Mouse (Mus musculus): ENCODE measurements around the gene Tmem177. TPM values are rescaled to one million over a fixed set of nuclear protein-coding genes. Genes with fewer than 3 reads are reported as not detected.

Tmem177 gene
- polyA plus RNA-seq, 1 experiment: 3.6 TPM

DNA sequence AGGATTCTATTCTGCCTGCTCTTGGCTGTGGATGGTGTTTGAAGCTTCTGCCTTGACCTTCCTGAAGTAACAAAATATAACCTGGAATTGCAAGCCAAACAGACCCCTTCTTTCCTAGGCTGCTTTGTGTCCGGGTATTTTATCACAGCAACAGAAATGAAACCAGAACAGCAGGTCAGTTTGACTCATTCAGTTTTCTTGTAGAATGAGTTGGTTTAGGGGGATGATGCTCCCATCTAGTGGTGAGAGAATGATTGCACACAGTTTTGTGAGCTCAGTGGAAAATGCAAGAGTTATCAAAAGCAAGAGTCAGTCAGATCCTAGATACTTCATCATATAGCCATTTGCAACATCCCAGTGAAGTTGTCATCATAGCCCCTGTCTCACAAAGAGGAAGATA, 16.7 kb upstream of the Tmem177 start:
- no peaks in the 10 kb centered on the region for H3K4me1 ChIP-seq (ENCODE audit: control insufficient read depth, insufficient read depth, low read length)
- no peak overlapping the region for H3K4me3 ChIP-seq (ENCODE audit: insufficient read depth, low read length)
- TF ChIP-seq CTCF (IDR thresholded peaks at IDR 0.05; ENCODE audit: borderline replicate concordance, insufficient read depth, low read length) (no peak), POLR2A (IDR thresholded peaks at IDR 0.05; ENCODE audit: low read depth, low read length) (no peak)
- no peak overlapping the region for H3K27ac ChIP-seq (ENCODE audit: insufficient read depth, low read length)

- TF ChIP-seq POLR2A (IDR thresholded peaks at IDR 0.05; ENCODE audit: low read depth, low read length) (no peak), CTCF (IDR thresholded peaks at IDR 0.05; ENCODE audit: borderline replicate concordance, insufficient read depth, low read length) (no peak)
- Histone ChIP-seq H3K4me1 (ENCODE audit: control insufficient read depth, insufficient read depth, low read length) (no peaks in the 10 kb centered on the region), H3K4me3 (ENCODE audit: insufficient read depth, low read length) (no peak overlapping the region), H3K27ac (ENCODE audit: insufficient read depth, low read length) (no peak overlapping the region)
Measured at GRCm38 (mm10) chr1:119919299-119919698, 6.3 kb upstream of the Tmem177 start.

GRCm38 (mm10) chr1:119916823-119917371, 3.9 kb upstream of the Tmem177 start:
- Histone ChIP-seq H3K4me1 (ENCODE audit: control insufficient read depth, insufficient read depth, low read length) (no peaks in the 10 kb centered on the region; the same call in 1 of the 2 replicates), H3K4me3 (ENCODE audit: insufficient read depth, low read length) (no peak overlapping the region), H3K27ac (ENCODE audit: insufficient read depth, low read length) (no peak overlapping the region)
- TF ChIP-seq POLR2A (IDR thresholded peaks at IDR 0.05; ENCODE audit: low read depth, low read length) (no peak), CTCF (IDR thresholded peaks at IDR 0.05; ENCODE audit: borderline replicate concordance, insufficient read depth, low read length) (no peak)

DNA sequence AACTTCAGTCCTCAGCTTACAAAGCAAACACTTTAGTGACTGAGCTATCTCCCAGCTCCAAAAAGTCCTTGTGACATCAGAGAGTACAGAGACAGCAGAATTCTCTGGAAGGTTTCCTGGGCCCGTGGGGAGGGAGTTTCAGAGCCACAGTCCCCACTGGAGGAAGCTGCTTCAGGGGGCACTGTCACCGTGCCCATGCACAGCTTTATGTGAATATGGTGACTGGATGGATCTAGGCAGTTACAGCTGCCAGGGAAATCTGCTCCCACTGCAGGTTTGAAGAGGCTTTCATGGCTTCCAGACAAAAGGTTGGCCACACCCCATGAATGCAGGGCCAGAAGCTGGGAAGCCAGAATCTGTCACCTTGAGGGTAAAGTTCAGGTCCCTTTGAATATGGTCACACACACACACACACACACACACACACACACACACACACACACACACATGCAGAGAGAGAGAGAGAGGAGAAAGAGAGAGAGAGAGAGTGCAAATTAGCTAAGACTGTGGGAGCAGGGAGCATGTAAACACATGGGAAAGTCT, 5.7 kb downstream of the Tmem177 start:
- Histone ChIP-seq H3K4me3 (ENCODE audit: insufficient read depth, low read length) (no peak overlapping the region), H3K27ac (ENCODE audit: insufficient read depth, low read length) (no peak overlapping the region), H3K4me1 (ENCODE audit: control insufficient read depth, insufficient read depth, low read length) (no peaks in the 10 kb centered on the region; the same call in 1 of the 2 replicates)
- no peak for TF ChIP-seq POLR2A (IDR thresholded peaks at IDR 0.05; ENCODE audit: low read depth, low read length)
- TF ChIP-seq CTCF (IDR thresholded peaks at IDR 0.05; ENCODE audit: borderline replicate concordance, insufficient read depth, low read length): no peak

DNA sequence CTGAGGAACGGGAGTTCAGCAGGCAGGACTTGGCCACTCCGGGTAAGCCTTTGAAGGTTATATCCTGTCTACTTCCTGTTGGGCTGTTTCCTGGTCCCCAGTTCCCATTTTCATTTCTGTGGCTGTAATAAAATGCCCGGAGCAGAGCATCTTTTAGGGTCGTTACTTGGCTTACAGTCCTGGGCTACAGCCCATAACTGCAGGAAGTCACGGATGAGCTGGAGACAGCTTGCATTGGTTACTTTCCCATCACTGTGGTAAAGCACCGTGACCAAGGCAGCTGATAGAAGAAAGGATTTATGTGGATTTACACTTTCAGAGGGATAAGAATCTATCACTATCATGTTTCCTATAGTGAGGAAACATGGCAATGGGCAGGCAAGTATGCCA, 9.8 kb downstream of the Tmem177 start:
- Histone ChIP-seq H3K4me1 (ENCODE audit: control insufficient read depth, insufficient read depth, low read length) (no peaks in the 10 kb centered on the region), H3K27ac (ENCODE audit: insufficient read depth, low read length) (no peak overlapping the region), H3K4me3 (ENCODE audit: insufficient read depth, low read length) (no peak overlapping the region)
- TF ChIP-seq POLR2A (IDR thresholded peaks at IDR 0.05; ENCODE audit: low read depth, low read length): no peak
- TF ChIP-seq CTCF (IDR thresholded peaks at IDR 0.05; ENCODE audit: borderline replicate concordance, insufficient read depth, low read length): no peak

- Histone ChIP-seq H3K4me1 (ENCODE audit: control insufficient read depth, insufficient read depth, low read length) (no peaks in the 10 kb centered on the region), H3K27ac (ENCODE audit: insufficient read depth, low read length) (no peak overlapping the region), H3K4me3 (ENCODE audit: insufficient read depth, low read length) (no peak overlapping the region)
- no peak for TF ChIP-seq POLR2A (IDR thresholded peaks at IDR 0.05; ENCODE audit: low read depth, low read length)
- no peak for TF ChIP-seq CTCF (IDR thresholded peaks at IDR 0.05; ENCODE audit: borderline replicate concordance, insufficient read depth, low read length)
Measured at GRCm38 (mm10) chr1:119902551-119903230, 10.3 kb downstream of the Tmem177 start.

- Histone ChIP-seq H3K4me3 (ENCODE audit: insufficient read depth, low read length) (no peak overlapping the region), H3K4me1 (ENCODE audit: control insufficient read depth, insufficient read depth, low read length) (no peaks in the 10 kb centered on the region), H3K27ac (ENCODE audit: insufficient read depth, low read length) (no peak overlapping the region)
- TF ChIP-seq CTCF (IDR thresholded peaks at IDR 0.05; ENCODE audit: borderline replicate concordance, insufficient read depth, low read length) (no peak), POLR2A (IDR thresholded peaks at IDR 0.05; ENCODE audit: low read depth, low read length) (no peak)
Measured at GRCm38 (mm10) chr1:119899195-119900123, 13.5 kb downstream of the Tmem177 start.

- Histone ChIP-seq H3K4me3 (ENCODE audit: insufficient read depth, low read length) (no peak overlapping the region), H3K27ac (ENCODE audit: insufficient read depth, low read length) (no peak overlapping the region), H3K4me1 (ENCODE audit: control insufficient read depth, insufficient read depth, low read length) (no peaks in the 10 kb centered on the region)
- TF ChIP-seq CTCF (IDR thresholded peaks at IDR 0.05; ENCODE audit: borderline replicate concordance, insufficient read depth, low read length) (peak; percentile 49; the same call in 1 of the 2 replicates), POLR2A (IDR thresholded peaks at IDR 0.05; ENCODE audit: low read depth, low read length) (no peak)
Measured at GRCm38 (mm10) chr1:119894936-119895335, 18.1 kb downstream of the Tmem177 start.

DNA sequence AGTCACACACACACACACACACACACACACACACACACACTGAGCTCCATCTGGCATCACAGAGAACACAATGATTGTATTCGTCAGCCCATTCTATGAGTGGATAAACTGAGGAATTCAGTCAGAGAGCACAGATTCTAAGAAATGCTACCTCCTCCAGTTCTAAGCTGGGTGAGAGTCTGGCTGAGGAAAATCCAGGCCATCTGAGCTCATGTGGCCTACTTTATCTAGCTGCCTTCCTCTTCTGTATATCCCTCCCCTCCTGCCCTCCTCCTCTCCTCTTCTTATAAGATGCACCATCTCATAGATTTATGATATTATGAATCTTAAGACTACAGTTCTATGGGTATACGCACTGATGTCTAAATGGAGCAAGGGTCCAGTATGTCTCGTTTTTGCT, 19.4 kb downstream of the Tmem177 start:
- TF ChIP-seq POLR2A (IDR thresholded peaks at IDR 0.05; ENCODE audit: low read depth, low read length) (no peak), CTCF (IDR thresholded peaks at IDR 0.05; ENCODE audit: borderline replicate concordance, insufficient read depth, low read length) (no peak)
- Histone ChIP-seq H3K4me1 (ENCODE audit: control insufficient read depth, insufficient read depth, low read length) (no peaks in the 10 kb centered on the region), H3K4me3 (ENCODE audit: insufficient read depth, low read length) (no peak overlapping the region), H3K27ac (ENCODE audit: insufficient read depth, low read length) (no peak overlapping the region)

All from embryonic fibroblast, embryonic 13.5 days (primary cell).